Mouse (Mus musculus): ENCODE results near the gene Best1. TPM values are rescaled to one million over a fixed set of nuclear protein-coding genes. Genes with fewer than 3 reads are reported as not detected.

Gene Best1
- polyA plus RNA-seq, 1 experiment from 2014 or later: 2.1 TPM

DNA sequence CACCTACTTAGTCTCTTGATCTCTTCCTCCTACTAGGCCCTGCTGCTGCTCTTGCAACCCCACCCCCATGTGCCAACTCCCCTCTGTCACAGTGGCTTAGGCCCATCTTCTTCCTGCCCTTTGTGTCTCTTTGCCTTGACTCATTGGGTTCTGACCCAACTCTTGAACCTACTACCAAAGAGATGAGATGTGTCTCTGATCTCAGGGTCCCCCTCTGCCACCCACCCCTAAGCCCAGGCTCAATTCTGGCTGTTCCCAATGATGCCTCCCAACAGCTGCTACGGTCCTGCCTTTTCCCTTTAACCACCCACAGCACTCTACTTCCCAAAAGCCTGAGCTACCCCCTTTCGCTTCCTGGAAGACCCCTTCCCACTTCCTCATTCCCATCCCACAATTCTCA is 20.5 kb upstream of the Best1 start:
- H3K27ac ChIP-seq: no peak overlapping the region
- H3K4me2 ChIP-seq (replicated peaks): no peak overlapping the region
- no peak for ATAC-seq (ENCODE audit: low FRiP score, low read depth)
- no peaks in the 10 kb centered on the region for H3K9me3 ChIP-seq
- no peaks in the 10 kb centered on the region for H3K27me3 ChIP-seq
- no peak overlapping the region for H3K4me3 ChIP-seq
- peaks cover under 1% of the 10 kb centered on the region for H3K36me3 ChIP-seq
- H3K4me1 ChIP-seq: peaks cover 65% of the 10 kb centered on the region
- WGBS: 83% methylated on average over 2 of the region's 2 CpGs
- H3K9ac ChIP-seq: no peak overlapping the region

DNA sequence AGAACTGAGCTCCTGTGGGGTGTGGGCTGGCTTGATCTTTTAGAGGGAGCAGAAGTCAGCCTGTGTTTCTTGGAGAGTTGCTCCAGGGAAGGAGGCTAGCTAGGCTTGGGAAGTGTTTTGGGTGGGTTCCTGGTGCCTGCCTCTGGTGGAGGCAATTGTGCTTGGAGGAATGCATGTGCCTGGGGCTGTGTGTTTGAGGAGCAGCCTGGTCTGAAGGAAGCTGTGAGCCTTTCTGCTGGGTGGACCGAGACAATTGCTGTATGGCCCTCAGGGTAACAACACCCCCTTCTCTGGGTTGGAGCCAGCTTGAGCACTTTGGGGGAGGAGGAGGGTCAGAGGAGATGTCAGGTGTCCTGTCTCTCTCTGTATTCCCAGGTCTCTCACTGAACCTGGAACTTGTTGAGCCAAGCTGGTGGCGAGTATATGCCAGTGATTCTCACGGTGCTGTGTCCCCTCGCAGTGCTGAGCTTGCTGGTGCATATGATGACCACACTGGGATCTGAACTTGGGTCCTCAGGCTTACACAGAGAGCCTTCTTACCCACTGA is 17.9 kb upstream of the Best1 start:
- peak overlapping the region; percentile 86 for H3K9ac ChIP-seq
- H3K4me2 ChIP-seq (replicated peaks): peak overlapping the region; percentile 90
- H3K9me3 ChIP-seq: no peaks in the 10 kb centered on the region
- 48% methylated on average over 4 of the region's 4 CpGs for WGBS
- peak overlapping the region; percentile 69 for H3K4me3 ChIP-seq
- H3K36me3 ChIP-seq: no peaks in the 10 kb centered on the region
- H3K27ac ChIP-seq: no peak overlapping the region
- ATAC-seq (ENCODE audit: low FRiP score, low read depth): no peak
- H3K27me3 ChIP-seq: no peaks in the 10 kb centered on the region
- peaks cover 65% of the 10 kb centered on the region for H3K4me1 ChIP-seq

DNA sequence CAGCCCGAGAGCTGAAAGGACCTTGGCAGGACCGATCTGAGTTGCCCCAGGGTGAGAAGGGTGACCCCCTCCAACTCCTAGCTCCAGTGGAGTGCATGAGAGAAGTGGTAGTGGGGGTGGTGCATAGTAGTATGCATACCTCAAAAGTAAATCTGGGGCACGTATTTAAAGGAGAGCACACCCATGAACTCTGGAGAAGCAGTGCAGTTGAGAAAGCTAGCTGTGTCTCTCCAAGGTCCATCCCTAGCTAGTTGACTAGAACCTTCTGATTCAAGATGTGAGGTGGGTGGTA is 17.0 kb upstream of the Best1 start:
- Histone ChIP-seq H3K27ac (peak overlapping the region; percentile 40), H3K4me2 (replicated peaks) (peak overlapping the region; percentile 90), H3K4me3 (peak overlapping the region; percentile 69), H3K4me1 (peaks cover 70% of the 10 kb centered on the region), H3K27me3 (no peaks in the 10 kb centered on the region), H3K9me3 (no peaks in the 10 kb centered on the region), H3K9ac (peak overlapping the region; percentile 86), H3K36me3 (no peaks in the 10 kb centered on the region)
- ATAC-seq (ENCODE audit: low FRiP score, low read depth): peak; percentile 1; the same call in 1 of the 2 replicates
- WGBS: 2% methylated on average over 3 of the region's 3 CpGs

DNA sequence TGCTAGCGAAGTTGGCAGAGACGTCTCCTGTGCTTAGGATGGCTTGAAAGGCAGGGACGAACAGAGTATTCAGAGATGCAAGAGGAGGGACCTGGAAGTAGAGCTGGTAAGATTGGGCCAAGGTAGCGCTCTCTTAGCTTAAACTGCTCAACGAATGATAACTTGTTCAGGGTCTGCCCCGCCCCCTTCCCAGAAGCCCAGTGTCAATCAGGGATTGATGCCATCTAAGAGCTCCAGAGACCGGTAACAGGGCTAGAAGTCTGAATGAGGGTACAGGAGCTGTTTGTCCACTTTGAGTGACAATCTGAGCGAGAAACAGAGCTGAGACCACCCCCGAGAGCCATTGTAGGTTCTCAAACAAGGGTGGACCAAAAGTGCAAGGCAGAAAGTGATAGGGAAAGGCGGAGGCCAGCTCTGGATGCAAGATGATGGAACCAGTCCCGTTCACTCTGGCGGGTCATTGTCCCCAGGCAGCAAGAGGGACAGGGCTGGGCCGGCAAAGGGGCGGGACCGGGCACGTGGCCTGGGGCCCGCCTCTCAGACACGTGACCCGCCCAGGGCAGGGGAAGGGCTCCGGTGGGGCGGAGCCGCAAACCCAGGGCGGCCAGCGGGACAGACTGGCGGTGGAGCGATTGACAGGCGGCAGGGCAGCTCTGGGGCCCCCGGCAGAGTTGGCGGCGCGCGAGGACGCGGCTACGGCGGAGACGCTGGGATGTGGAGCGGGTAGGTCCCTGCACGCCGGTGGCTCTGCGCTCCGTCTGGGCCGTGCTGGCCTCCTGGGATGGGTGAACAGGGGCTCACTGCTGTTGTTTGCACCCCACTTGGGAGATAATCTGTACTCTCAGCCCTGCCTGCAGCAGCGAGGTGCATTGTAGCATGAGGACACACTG is 16.4 kb upstream of the Best1 start:
- Histone ChIP-seq H3K4me2 (replicated peaks) (peak overlapping the region; percentile 90), H3K27ac (peak overlapping the region; percentile 40), H3K9me3 (no peaks in the 10 kb centered on the region), H3K27me3 (no peaks in the 10 kb centered on the region), H3K36me3 (no peaks in the 10 kb centered on the region), H3K4me3 (peak overlapping the region; percentile 69), H3K9ac (peak overlapping the region; percentile 86), H3K4me1 (peaks cover 70% of the 10 kb centered on the region)
- 6% methylated on average over 44 of the region's 44 CpGs for WGBS
- peak; percentile 90 for ATAC-seq (ENCODE audit: low FRiP score, low read depth)

DNA sequence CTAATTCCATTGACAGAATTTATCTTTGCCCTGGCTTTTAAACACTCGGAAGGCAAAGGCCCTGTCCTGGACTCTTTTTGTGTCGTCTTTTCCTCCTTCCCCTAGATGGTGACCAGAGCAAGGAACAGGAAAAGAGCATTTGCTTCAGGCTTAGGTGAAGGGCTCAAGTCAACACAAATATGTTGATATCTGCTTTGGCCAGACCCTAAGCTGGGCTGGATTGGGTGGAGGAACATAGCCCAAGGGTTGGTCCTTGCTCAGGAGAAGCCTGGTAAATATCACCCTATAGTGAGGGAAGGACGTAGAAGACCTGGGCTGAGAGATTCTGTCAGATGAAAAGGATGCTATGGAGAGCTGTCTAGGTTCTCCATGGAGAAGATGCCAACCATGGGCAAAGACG is 14.7 kb upstream of the Best1 start:
- H3K36me3 ChIP-seq: no peaks in the 10 kb centered on the region
- no peak overlapping the region for H3K9ac ChIP-seq
- H3K4me3 ChIP-seq: no peak overlapping the region
- H3K9me3 ChIP-seq: no peaks in the 10 kb centered on the region
- H3K4me1 ChIP-seq: peaks cover 63% of the 10 kb centered on the region
- WGBS: 93% methylated on average over 4 of the region's 4 CpGs
- no peak overlapping the region for H3K27ac ChIP-seq
- no peak overlapping the region for H3K4me2 ChIP-seq (replicated peaks)
- ATAC-seq (ENCODE audit: low FRiP score, low read depth): no peak
- H3K27me3 ChIP-seq: no peaks in the 10 kb centered on the region

DNA sequence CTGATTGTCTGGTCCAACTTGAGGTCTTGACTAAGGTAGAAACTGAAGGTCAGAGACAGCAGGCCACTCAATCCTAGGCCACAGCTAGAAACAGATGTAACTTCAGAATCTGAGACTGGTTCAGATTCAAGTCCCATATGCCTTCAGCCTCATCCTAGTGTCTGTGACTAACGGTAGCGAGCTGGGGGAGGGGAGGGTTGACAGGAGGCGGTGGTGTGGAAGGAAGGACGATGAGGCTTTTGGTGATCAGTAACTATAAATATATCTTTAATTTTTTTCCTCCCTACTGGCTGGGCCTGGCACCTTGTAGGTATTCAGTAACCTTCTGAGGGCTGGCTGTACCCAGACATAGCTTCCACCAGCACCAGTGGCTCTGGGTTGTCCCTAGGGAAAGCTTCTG is 14.0 kb upstream of the Best1 start:
- no peak overlapping the region for H3K9ac ChIP-seq
- no peak for ATAC-seq (ENCODE audit: low FRiP score, low read depth)
- H3K27me3 ChIP-seq: no peaks in the 10 kb centered on the region
- peaks cover 62% of the 10 kb centered on the region for H3K4me1 ChIP-seq
- peak overlapping the region; percentile 10 for H3K27ac ChIP-seq
- H3K4me3 ChIP-seq: no peak overlapping the region
- no peaks in the 10 kb centered on the region for H3K36me3 ChIP-seq
- no peaks in the 10 kb centered on the region for H3K9me3 ChIP-seq
- no peak overlapping the region for H3K4me2 ChIP-seq (replicated peaks)
- 71% methylated on average over 4 of the region's 4 CpGs for WGBS

DNA sequence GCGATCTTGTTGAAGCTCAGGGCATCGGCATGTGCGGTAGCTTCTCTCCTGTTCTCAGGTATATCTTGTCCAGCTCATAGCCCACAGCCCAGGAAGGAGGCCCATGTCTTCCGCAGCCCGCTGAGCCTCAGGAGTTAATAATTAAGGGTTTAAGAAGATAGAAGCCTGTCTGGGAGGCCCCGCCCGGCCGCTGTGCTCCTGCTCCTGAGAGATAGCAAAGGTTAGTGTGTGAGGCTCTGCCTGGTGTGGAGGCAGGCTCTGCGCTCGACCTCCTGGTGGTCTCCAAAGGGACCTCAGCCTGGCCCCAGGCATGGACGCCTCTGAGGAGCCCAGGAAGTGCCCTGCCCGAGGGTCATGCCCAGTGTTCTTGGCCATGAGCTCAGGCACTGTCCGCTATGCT is 13.4 kb upstream of the Best1 start:
- Histone ChIP-seq H3K9ac (no peak overlapping the region), H3K9me3 (no peaks in the 10 kb centered on the region), H3K4me3 (no peak overlapping the region), H3K4me2 (replicated peaks) (no peak overlapping the region), H3K36me3 (no peaks in the 10 kb centered on the region), H3K27me3 (no peaks in the 10 kb centered on the region), H3K27ac (peak overlapping the region; percentile 95; the same call in 1 of the 2 replicates), H3K4me1 (peaks cover 59% of the 10 kb centered on the region)
- WGBS: 73% methylated on average over 13 of the region's 13 CpGs
- ATAC-seq (ENCODE audit: low FRiP score, low read depth): no peak

DNA sequence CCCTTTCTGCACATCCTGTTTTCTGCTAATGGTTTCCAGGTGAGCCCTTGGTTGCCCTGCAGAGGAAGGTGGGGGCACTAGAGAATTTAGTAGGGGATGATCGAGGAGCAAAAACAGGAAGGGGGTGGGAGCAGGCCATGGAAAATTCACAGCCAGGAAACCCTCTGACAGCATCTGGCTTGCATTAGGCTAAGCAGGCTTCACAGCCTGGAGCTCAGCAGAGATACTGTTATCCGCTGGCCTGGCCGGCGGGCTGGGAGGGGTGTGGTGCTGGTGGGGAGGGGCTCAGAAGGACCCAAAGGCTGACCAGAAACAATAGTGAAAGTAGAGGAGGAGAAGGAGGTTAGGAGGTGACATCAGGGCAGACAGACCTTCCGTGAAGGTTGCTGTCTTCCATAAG is 12.5 kb upstream of the Best1 start:
- peaks cover 50% of the 10 kb centered on the region for H3K4me1 ChIP-seq
- 13% methylated on average over 5 of the region's 5 CpGs for WGBS
- ATAC-seq (ENCODE audit: low FRiP score, low read depth): peak; percentile 55
- H3K4me2 ChIP-seq (replicated peaks): peak overlapping the region; percentile 31
- H3K27ac ChIP-seq: peak overlapping the region; percentile 95
- H3K4me3 ChIP-seq: no peak overlapping the region
- H3K9ac ChIP-seq: no peak overlapping the region
- H3K9me3 ChIP-seq: no peaks in the 10 kb centered on the region
- H3K36me3 ChIP-seq: no peaks in the 10 kb centered on the region
- H3K27me3 ChIP-seq: no peaks in the 10 kb centered on the region

DNA sequence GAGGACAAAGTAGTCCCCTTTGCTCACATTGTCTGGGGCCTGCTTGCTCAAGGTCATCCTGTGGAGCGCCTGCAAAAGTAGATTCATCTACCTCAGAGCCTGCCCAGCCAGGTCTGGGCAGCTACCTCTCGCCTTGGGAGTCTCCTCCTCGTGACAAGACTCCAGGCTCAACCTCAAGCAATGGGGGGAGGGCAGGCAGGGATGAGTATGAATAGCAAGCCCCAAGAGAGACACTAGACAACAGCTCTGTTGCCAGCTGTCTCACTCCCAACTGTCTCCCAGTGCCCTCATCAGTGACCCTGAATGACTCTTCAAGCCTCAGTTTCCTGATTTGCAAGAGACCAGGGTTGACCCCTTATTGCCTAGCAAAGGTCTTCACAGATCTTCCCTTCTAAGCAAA is 11.9 kb upstream of the Best1 start:
- WGBS: 24% methylated on average over 3 of the region's 3 CpGs
- ATAC-seq (ENCODE audit: low FRiP score, low read depth): no peak
- Histone ChIP-seq H3K4me2 (replicated peaks) (peak overlapping the region; percentile 31), H3K4me3 (no peak overlapping the region), H3K27ac (peak overlapping the region; percentile 95), H3K9me3 (no peaks in the 10 kb centered on the region), H3K4me1 (peaks cover 44% of the 10 kb centered on the region), H3K36me3 (no peaks in the 10 kb centered on the region), H3K27me3 (no peaks in the 10 kb centered on the region), H3K9ac (peak overlapping the region; percentile 59; the same call in 1 of the 2 replicates)

DNA sequence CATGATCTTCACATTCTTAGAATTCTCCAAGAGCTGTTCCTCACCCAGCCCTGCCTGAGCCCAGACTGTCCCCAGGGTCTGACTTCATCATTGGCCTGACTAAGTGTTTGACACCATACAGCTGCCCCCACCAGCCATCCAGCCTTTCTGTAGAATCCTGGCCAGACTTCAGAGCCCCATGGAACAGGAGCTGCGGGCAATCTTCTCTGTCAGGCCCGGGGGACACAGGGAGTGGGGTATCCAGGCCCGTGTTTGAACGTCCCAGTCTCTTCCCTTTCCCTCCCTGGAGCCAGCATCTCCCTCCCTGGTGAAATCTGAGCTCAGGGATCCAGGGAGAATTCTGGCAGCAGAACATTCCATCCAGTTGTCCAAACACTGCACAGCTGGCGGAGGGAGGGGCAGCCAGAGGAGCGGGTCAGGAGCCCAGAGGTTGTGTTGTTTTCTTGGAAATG is 11.4 kb upstream of the Best1 start:
- no peaks in the 10 kb centered on the region for H3K9me3 ChIP-seq
- no peaks in the 10 kb centered on the region for H3K27me3 ChIP-seq
- H3K4me3 ChIP-seq: no peak overlapping the region
- H3K36me3 ChIP-seq: no peaks in the 10 kb centered on the region
- peaks cover 42% of the 10 kb centered on the region for H3K4me1 ChIP-seq
- WGBS: 6% methylated on average over 6 of the region's 6 CpGs
- H3K4me2 ChIP-seq (replicated peaks): peak overlapping the region; percentile 31
- peak; percentile 39 for ATAC-seq (ENCODE audit: low FRiP score, low read depth)
- H3K9ac ChIP-seq: peak overlapping the region; percentile 59
- H3K27ac ChIP-seq: peak overlapping the region; percentile 95

DNA sequence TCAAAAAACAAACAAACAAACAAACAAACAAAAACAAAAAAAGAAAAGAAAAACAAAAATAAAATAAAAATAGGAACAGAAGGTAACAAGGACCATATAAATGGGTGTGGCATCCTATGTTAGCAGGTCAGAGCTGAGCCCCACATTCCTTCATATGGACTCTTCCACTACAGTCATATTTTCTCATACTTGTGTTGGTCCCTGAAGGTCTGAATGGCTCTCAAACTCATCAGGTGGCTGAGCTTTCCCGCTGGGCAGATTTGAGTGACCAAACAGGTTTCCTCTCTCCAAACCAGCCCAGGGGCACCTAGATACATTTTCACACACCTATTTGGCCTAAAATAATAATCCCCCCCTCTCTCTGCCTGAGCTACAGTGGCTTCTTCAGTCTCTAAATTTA is 10.0 kb upstream of the Best1 start:
- WGBS: 86% methylated on average over 1 of the region's 1 CpGs

DNA sequence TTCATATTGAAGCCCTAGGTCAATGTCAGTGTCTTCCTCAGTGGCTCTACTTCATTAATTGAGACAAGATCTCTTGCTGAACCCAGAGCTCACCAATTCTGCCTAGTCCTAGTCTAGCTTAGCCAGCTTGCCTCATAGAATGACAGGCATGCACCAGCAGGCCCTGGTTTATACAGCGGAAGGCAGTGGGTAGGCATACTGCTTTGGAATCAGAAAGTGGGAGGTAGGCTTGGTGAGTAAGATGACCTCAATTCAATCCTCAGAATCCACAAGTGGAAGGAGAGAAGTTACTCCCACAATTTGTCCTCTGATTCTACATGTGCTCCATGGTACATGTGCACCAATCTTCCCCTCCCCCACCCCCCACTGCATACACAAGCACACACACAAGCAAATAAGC is 2.3 kb upstream of the Best1 start:
- no peaks in the 10 kb centered on the region for H3K36me3 ChIP-seq

More for the DNA sequence above, 10.0 kb upstream of the Best1 start:
- Histone ChIP-seq H3K27ac (no peak overlapping the region), H3K27me3 (no peaks in the 10 kb centered on the region), H3K9ac (no peak overlapping the region), H3K4me3 (no peak overlapping the region), H3K36me3 (no peaks in the 10 kb centered on the region), H3K4me1 (peaks cover 35% of the 10 kb centered on the region), H3K9me3 (no peaks in the 10 kb centered on the region), H3K4me2 (replicated peaks) (no peak overlapping the region)
- no peak for ATAC-seq (ENCODE audit: low FRiP score, low read depth)

More for the DNA sequence above, 2.3 kb upstream of the Best1 start:
- Histone ChIP-seq H3K9me3 (no peaks in the 10 kb centered on the region), H3K27ac (no peak overlapping the region), H3K4me2 (replicated peaks) (no peak overlapping the region), H3K27me3 (no peaks in the 10 kb centered on the region), H3K4me1 (no peaks in the 10 kb centered on the region), H3K9ac (no peak overlapping the region), H3K4me3 (no peak overlapping the region)
- no peak for ATAC-seq (ENCODE audit: low FRiP score, low read depth)
- WGBS: 92% methylated on average over 1 of the region's 1 CpGs
